Mouse (Mus musculus) C2C12 (cell line): ENCODE measurements around the gene Lrrc30. TPM values are rescaled to one million over a fixed set of nuclear protein-coding genes. Genes with fewer than 3 reads are reported as not detected.
A peak's percentile ranks its signal among the peaks of the same experiment; 100 is the strongest.

Experiments
- H3K27me3 ChIP-seq: one replicate; pipeline ENCODE4 v1.6.1; 2011; ENCODE audit not compliant: control insufficient read depth, insufficient read depth, insufficient read length
- H3K36me3 ChIP-seq: one replicate; pipeline ENCODE4 v1.6.1; 2011; ENCODE audit not compliant: control insufficient read depth, insufficient read depth
- H3K4me3 ChIP-seq: one replicate; pipeline ENCODE4 v1.5.1; 2011; ENCODE audit warnings: mild to moderate bottlenecking, control low read depth; ENCODE audit not compliant: poor library complexity, insufficient read depth, severe bottlenecking
- H3K79me2 ChIP-seq: one replicate; pipeline ENCODE4 v1.6.1; 2011; ENCODE audit not compliant: control insufficient read depth, insufficient read depth
- H3K79me3 ChIP-seq: one replicate; pipeline ENCODE4 v1.6.1; 2011; ENCODE audit warnings: low read depth, control low read depth
- H3ac ChIP-seq: one replicate; pipeline ENCODE3; 2011; ENCODE audit warnings: low read depth; ENCODE audit not compliant: control insufficient read depth, insufficient read length
- CEBPB ChIP-seq: IDR thresholded peaks from one replicate; pipeline ENCODE4 v1.6.1; 2011; ENCODE audit warnings: low read depth, mild to moderate bottlenecking, control low read depth, moderate library complexity
- CTCF ChIP-seq: IDR thresholded peaks from one replicate; pipeline ENCODE4 v1.5.1; 2011; ENCODE audit not compliant: control insufficient read depth, insufficient read depth, insufficient read length
- FOSL1 ChIP-seq: IDR thresholded peaks from one replicate; pipeline ENCODE4 v1.8.0; 2011; ENCODE audit warnings: mild to moderate bottlenecking, low read length; ENCODE audit not compliant: poor library complexity, insufficient read depth, severe bottlenecking
- MAX ChIP-seq: IDR thresholded peaks from one replicate; pipeline ENCODE4 v1.6.1; 2011; ENCODE audit warnings: mild to moderate bottlenecking, control low read depth
- MYOD1 ChIP-seq: IDR thresholded peaks from one replicate; pipeline ENCODE4 v1.6.1; 2011; ENCODE audit warnings: low read depth; ENCODE audit not compliant: control insufficient read depth, insufficient read length
- MYOG ChIP-seq: IDR thresholded peaks from one replicate; pipeline ENCODE4 v1.6.1; 2011; ENCODE audit not compliant: control insufficient read depth, insufficient read length; ENCODE audit errors: extremely low read depth
- USF1 ChIP-seq: IDR thresholded peaks from one replicate; pipeline ENCODE4 v1.6.1; 2011; ENCODE audit warnings: low read depth, mild to moderate bottlenecking, control low read depth, moderate library complexity
- polyA plus RNA-seq: library from polyadenylated mRNA; unstranded; fragments of >200 nt; fragmentation: generic; extraction: Trizol; gene quantifications from one replicate; pipeline ENCODE4 v1.2.1, GENCODE M21; 2012; ENCODE audit warnings: missing spikeins

The Lrrc30 gene
- polyA plus RNA-seq, 1 experiment, result 0.25 TPM

- Histone ChIP-seq H3K4me3 (no peak overlapping the region), H3ac (no peak overlapping the region), H3K79me3 (no peaks in the 10 kb centered on the region), H3K36me3 (no peaks in the 10 kb centered on the region), H3K27me3 (no peaks in the 10 kb centered on the region), H3K79me2 (no peaks in the 10 kb centered on the region)
- TF ChIP-seq CEBPB (no peak), MYOG (no peak), FOSL1 (no peak), CTCF (no peak), MYOD1 (no peak), MAX (no peak), USF1 (no peak)
Observed at GRCm38 (mm10) chr17:67604446-67604845, 28.1 kb downstream of the Lrrc30 start.

- Histone ChIP-seq H3ac (no peak overlapping the region), H3K36me3 (no peaks in the 10 kb centered on the region), H3K79me3 (no peaks in the 10 kb centered on the region), H3K4me3 (no peak overlapping the region), H3K27me3 (no peaks in the 10 kb centered on the region), H3K79me2 (no peaks in the 10 kb centered on the region)
- no peak for TF ChIP-seq MYOG
- TF ChIP-seq MAX, result no peak
- TF ChIP-seq MYOD1, result no peak
- TF ChIP-seq FOSL1, result no peak
- TF ChIP-seq USF1, result no peak
- TF ChIP-seq CTCF, result no peak
- no peak for TF ChIP-seq CEBPB
Observed at GRCm38 (mm10) chr17:67602556-67602955, 30.0 kb downstream of the Lrrc30 start.

GRCm38 (mm10) chr17:67584937-67585579 lies 47.5 kb downstream of the Lrrc30 start:
- Histone ChIP-seq H3ac (no peak overlapping the region), H3K36me3 (no peaks in the 10 kb centered on the region), H3K4me3 (no peak overlapping the region), H3K79me2 (no peaks in the 10 kb centered on the region), H3K27me3 (peaks cover 7% of the 10 kb centered on the region), H3K79me3 (no peaks in the 10 kb centered on the region)
- TF ChIP-seq FOSL1 (no peak), CTCF (peak; percentile 11)

GRCm38 (mm10) chr17:67584533-67584932 lies 48.0 kb downstream of the Lrrc30 start:
- Histone ChIP-seq H3ac (no peak overlapping the region), H3K4me3 (no peak overlapping the region), H3K27me3 (peaks cover 7% of the 10 kb centered on the region), H3K79me2 (no peaks in the 10 kb centered on the region), H3K79me3 (no peaks in the 10 kb centered on the region), H3K36me3 (no peaks in the 10 kb centered on the region)
- TF ChIP-seq MYOG (no peak), USF1 (no peak), MAX (no peak), CEBPB (no peak), FOSL1 (no peak), MYOD1 (no peak), CTCF (no peak)

- TF ChIP-seq CEBPB (no peak), CTCF (no peak), MYOG (no peak), MAX (no peak), FOSL1 (no peak), MYOD1 (no peak), USF1 (no peak)
- no peak overlapping the region for H3ac ChIP-seq
- H3K27me3 ChIP-seq, result peaks cover 4% of the 10 kb centered on the region
- no peaks in the 10 kb centered on the region for H3K79me2 ChIP-seq
- H3K4me3 ChIP-seq, result no peak overlapping the region
- no peaks in the 10 kb centered on the region for H3K79me3 ChIP-seq
- no peaks in the 10 kb centered on the region for H3K36me3 ChIP-seq
Observed at GRCm38 (mm10) chr17:67583422-67583821, 49.1 kb downstream of the Lrrc30 start.
